Mouse (Mus musculus) embryo, embryonic 11.5 days (tissue): Measurements from ENCODE around the gene Col16a1.

Experiments used
- DNase-seq: peaks from one replicate; pipeline ENCODE4 v3.0.0-alpha.2; 2012; ENCODE audit warnings: low read depth, low spot score

Gene Col16a1

GRCm38 (mm10) chr4:130130641-130131350, 83.2 kb downstream of the Col16a1 start:
- no peak for DNase-seq

- no peak for DNase-seq
Measured at GRCm38 (mm10) chr4:130131448-130132105, 83.9 kb downstream of the Col16a1 start.

GRCm38 (mm10) chr4:130133399-130133798, 85.8 kb downstream of the Col16a1 start:
- no peak for DNase-seq

- DNase-seq: peak; percentile 66
Measured at GRCm38 (mm10) chr4:130138441-130139213, 91.0 kb downstream of the Col16a1 start.

- DNase-seq: no peak
Measured at GRCm38 (mm10) chr4:130139214-130139492, 91.5 kb downstream of the Col16a1 start, which contains the start of gene Hcrtr1. TSS of gene Hcrtr1 (minus strand) at chr4:130139359.

GRCm38 (mm10) chr4:130140992-130141402, 93.4 kb downstream of the Col16a1 start:
- no peak for DNase-seq

GRCm38 (mm10) chr4:130141786-130142185, 94.1 kb downstream of the Col16a1 start:
- DNase-seq: no peak

- DNase-seq: no peak
Measured at GRCm38 (mm10) chr4:130148405-130148804, 100.8 kb downstream of the Col16a1 start.
